Mouse (Mus musculus) kidney, adult 2 months (tissue): ENCODE measurements around the gene Mrpl42.

Experiments used
- CTCF ChIP-seq: fragments of 200-500 bp; conservative IDR thresholded peaks from 2 replicates; pipeline ENCODE4 v1.5.1; 2011; ENCODE audit warnings: low read depth, mild to moderate bottlenecking, control low read depth, low read length, moderate library complexity, mixed read lengths; ENCODE audit not compliant: insufficient read depth, insufficient read length
- POLR2A ChIP-seq: fragments of 200-500 bp; IDR thresholded peaks from one replicate; pipeline ENCODE4 v1.6.1; 2011; ENCODE audit warnings: low read depth, low read length, control low read depth

DNA sequence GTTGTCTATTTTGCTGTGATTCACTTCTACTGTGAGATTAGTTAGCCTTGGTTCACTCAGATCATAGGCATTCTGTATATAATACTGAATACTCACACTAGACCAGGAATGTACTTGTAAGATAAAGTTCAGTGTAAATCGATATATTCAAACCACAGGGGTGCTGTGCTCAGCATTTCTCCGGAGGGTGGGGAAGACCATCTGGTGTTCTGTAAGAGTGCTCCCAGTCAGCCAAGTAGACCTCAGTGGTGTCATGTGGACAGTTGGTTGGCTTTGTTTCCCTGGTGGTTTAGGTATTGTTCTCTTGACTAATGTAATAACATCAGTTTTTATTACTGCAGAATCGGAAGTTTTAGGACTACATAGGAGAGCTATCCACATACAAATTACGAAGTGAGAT is 43.3 kb upstream of the Mrpl42 start:
- TF ChIP-seq POLR2A (no peak), CTCF (no peak)
